Mouse (Mus musculus) E14TG2a.4 (cell line): Measurements from ENCODE around the gene Ryr3.

Experiments used
- CTCF ChIP-seq: conservative IDR thresholded peaks from 2 replicates; pipeline ENCODE4 v1.5.1; 2014; ENCODE audit warnings: low read length
- NANOG ChIP-seq: IDR thresholded peaks from 2 replicates; pipeline ENCODE4 v1.6.1; 2014; ENCODE audit warnings: borderline replicate concordance, low read length, mixed read lengths
- POU5F1 ChIP-seq: IDR thresholded peaks from 2 replicates; pipeline ENCODE4 v1.6.1; 2014; ENCODE audit warnings: low read length, borderline replicate concordance

GRCm38 (mm10) chr2:112614375-112614774 is 602.5 kb downstream of the Ryr3 start:
- TF ChIP-seq CTCF = no peak
- TF ChIP-seq POU5F1 = no peak
- no peak for TF ChIP-seq NANOG
